Mouse (Mus musculus) CH12.LX (cell line): ENCODE results near the gene Iqgap1. TPM values are rescaled to one million over a fixed set of nuclear protein-coding genes. Genes with fewer than 3 reads are reported as not detected.
A peak's percentile ranks its signal among the peaks of the same experiment; 100 is the strongest.

Source experiments
- DNase-seq: peaks from one replicate; pipeline ENCODE4 v3.0.0-alpha.2; 2013; ENCODE audit errors: extremely low read depth
- H3K27ac ChIP-seq: 2 replicates; pipeline ENCODE4 v1.5.1; 2012; ENCODE audit warnings: low read depth, mild to moderate bottlenecking, control low read depth, moderate library complexity; ENCODE audit not compliant: insufficient read depth
- H3K27me3 ChIP-seq: replicated peaks from 2 replicates; pipeline ENCODE3; 2012; ENCODE audit warnings: inconsistent platforms
- H3K36me3 ChIP-seq, 2 experiments: replicated peaks in 1 of 2; 2 replicates each; pipeline versions ENCODE3 to v1.6.1; 2012; ENCODE audit warnings: inconsistent platforms in 1 of 2, low read length in 1 of 2, mild to moderate bottlenecking in 1 of 2, mixed read lengths in 1 of 2, moderate library complexity in 1 of 2; ENCODE audit not compliant: control insufficient read depth in 1 of 2, insufficient read depth in 1 of 2
- H3K4me1 ChIP-seq, 2 experiments: 2 replicates each; pipeline ENCODE4 v1.6.1; 2012; ENCODE audit warnings: inconsistent platforms in 1 of 2, moderate library complexity in 1 of 2; ENCODE audit not compliant: insufficient read depth in 2 of 2, control insufficient read depth in 1 of 2
- H3K4me2 ChIP-seq: 2 replicates; pipeline ENCODE4 v1.6.1; 2012; ENCODE audit warnings: low read depth, mild to moderate bottlenecking, control low read depth; ENCODE audit not compliant: poor library complexity, insufficient read depth, severe bottlenecking
- H3K4me3 ChIP-seq, 3 experiments: fragments of 150-350 bp in 1 of 3; sonication (generic) in 1 of 3; replicated peaks in 1 of 3; 2 replicates each; pipeline versions ENCODE3 to v1.5.1; 2011 to 2012; ENCODE audit warnings: low read depth in 2 of 3, low read length in 2 of 3, mild to moderate bottlenecking in 2 of 3, moderate library complexity in 2 of 3, control low read depth in 1 of 3, improper control_type of control experiment in 1 of 3, inconsistent platforms in 1 of 3, mixed read lengths in 1 of 3; ENCODE audit not compliant: poor library complexity in 1 of 3
- H3K79me2 ChIP-seq: replicated peaks from 2 replicates; pipeline ENCODE4 v1.6.1; 2012; ENCODE audit warnings: mild to moderate bottlenecking, moderate library complexity; ENCODE audit not compliant: control insufficient read depth, poor library complexity, insufficient read depth, severe bottlenecking; ENCODE audit errors: extremely low read depth
- H3K9ac ChIP-seq: 2 replicates; pipeline ENCODE4 v1.6.1; 2012; ENCODE audit warnings: low read depth, mild to moderate bottlenecking, control low read depth, moderate library complexity; ENCODE audit not compliant: insufficient read depth
- H3K9me3 ChIP-seq: replicated peaks from 2 replicates; pipeline ENCODE3; 2012; ENCODE audit warnings: low read length, inconsistent platforms, mixed read lengths
- BHLHE40 ChIP-seq: IDR thresholded peaks from 2 replicates; pipeline ENCODE4 v1.6.1; 2011; ENCODE audit warnings: mild to moderate bottlenecking, low read depth, low read length, improper control_type of control experiment
- CHD2 ChIP-seq: IDR thresholded peaks from 2 replicates; pipeline ENCODE4 v1.6.1; 2011; ENCODE audit warnings: low read length, improper control_type of control experiment
- CTCF ChIP-seq, 2 experiments: IDR thresholded peaks in 1 of 2; conservative IDR thresholded peaks in 1 of 2; 2 replicates each; pipeline ENCODE4 v1.5.1; 2011 to 2012; ENCODE audit warnings: low read depth in 2 of 2, low read length in 2 of 2, improper control_type of control experiment in 1 of 2, inconsistent platforms in 1 of 2, mild to moderate bottlenecking in 1 of 2, moderate library complexity in 1 of 2
- E2F4 ChIP-seq: IDR thresholded peaks from 2 replicates; pipeline ENCODE4 v1.6.1; 2011; ENCODE audit warnings: low read depth, low read length, improper control_type of control experiment; ENCODE audit not compliant: insufficient replicate concordance
- JUN ChIP-seq: IDR thresholded peaks from 2 replicates; pipeline ENCODE4 v1.6.1; 2011; ENCODE audit warnings: low read depth, mild to moderate bottlenecking, low read length, improper control_type of control experiment, moderate library complexity; ENCODE audit not compliant: insufficient read depth
- JUND ChIP-seq: conservative IDR thresholded peaks from 2 replicates; pipeline ENCODE4 v1.6.1; 2011; ENCODE audit warnings: low read depth, low read length, improper control_type of control experiment
- MAFK ChIP-seq: IDR thresholded peaks from 2 replicates; pipeline ENCODE4 v1.6.1; 2011; ENCODE audit warnings: low read length, improper control_type of control experiment; ENCODE audit not compliant: insufficient replicate concordance
- NELFE ChIP-seq: IDR thresholded peaks from 2 replicates; pipeline ENCODE4 v1.6.1; 2011; ENCODE audit warnings: low read depth, low read length, improper control_type of control experiment
- POLR2A ChIP-seq: IDR thresholded peaks from 2 replicates; pipeline ENCODE4 v1.6.1; 2011; ENCODE audit warnings: low read depth, mild to moderate bottlenecking, improper control_type of control experiment, low read length
- POLR2AphosphoS2 ChIP-seq: IDR thresholded peaks from 2 replicates; pipeline ENCODE4 v1.6.1; 2011; ENCODE audit warnings: low read depth, low read length, improper control_type of control experiment
- RCOR1 ChIP-seq: conservative IDR thresholded peaks from 2 replicates; pipeline ENCODE4 v1.6.1; 2012; ENCODE audit warnings: low read depth, mild to moderate bottlenecking, inconsistent platforms, low read length, improper control_type of control experiment
- TBP ChIP-seq: conservative IDR thresholded peaks from 2 replicates; pipeline ENCODE4 v1.6.1; 2011; ENCODE audit warnings: low read depth, low read length, improper control_type of control experiment
- UBTF ChIP-seq: IDR thresholded peaks from 2 replicates; pipeline ENCODE4 v1.6.1; 2012; ENCODE audit warnings: low read depth, mild to moderate bottlenecking, inconsistent platforms, low read length, improper control_type of control experiment, moderate library complexity
- ZKSCAN1 ChIP-seq: IDR thresholded peaks from 2 replicates; pipeline ENCODE4 v1.6.1; 2012; ENCODE audit warnings: low read depth, inconsistent platforms, low read length, improper control_type of control experiment, borderline replicate concordance
- dilution Hi-C: fragments of 300-500 bp; cut with MboI; formaldehyde crosslinking; loops from 2 replicates; pipeline ENCODE4 v1.14.3; 2020; ENCODE audit warnings: low sequenced_read_pairs; ENCODE audit not compliant: extremely low pct_unique_long_range_greater_than_20kb, extremely low pct_ligation_motif_present
- in situ Hi-C: fragments of 300-500 bp; cut with MboI; formaldehyde crosslinking; loops from 3 replicates; pipeline ENCODE4 v1.14.3; 2019; ENCODE audit warnings: low sequenced_read_pairs, low pct_ligation_motif_present, low pct_unique_long_range_greater_than_20kb, mixed read lengths
- polyA plus RNA-seq: library from polyadenylated mRNA; unstranded; fragments of >175 nt; gene quantifications from 2 replicates; pipeline ENCODE4 v1.2.1, GENCODE M21; 2012; ENCODE audit warnings: low read depth; ENCODE audit not compliant: insufficient read length
- total RNA-seq, 2 experiments: library from RNA; depleted of rRNA; stranded (reverse); fragments of 300-350 nt in 1 of 2; fragments of >200 nt in 1 of 2; gene quantifications; 2 replicates each; pipeline ENCODE4 v1.2.3; 2012 to 2014

The Iqgap1 gene
- total and polyA plus RNA-seq, 3 experiments, result 49.6 to 126 (median 77.0) TPM

DNA sequence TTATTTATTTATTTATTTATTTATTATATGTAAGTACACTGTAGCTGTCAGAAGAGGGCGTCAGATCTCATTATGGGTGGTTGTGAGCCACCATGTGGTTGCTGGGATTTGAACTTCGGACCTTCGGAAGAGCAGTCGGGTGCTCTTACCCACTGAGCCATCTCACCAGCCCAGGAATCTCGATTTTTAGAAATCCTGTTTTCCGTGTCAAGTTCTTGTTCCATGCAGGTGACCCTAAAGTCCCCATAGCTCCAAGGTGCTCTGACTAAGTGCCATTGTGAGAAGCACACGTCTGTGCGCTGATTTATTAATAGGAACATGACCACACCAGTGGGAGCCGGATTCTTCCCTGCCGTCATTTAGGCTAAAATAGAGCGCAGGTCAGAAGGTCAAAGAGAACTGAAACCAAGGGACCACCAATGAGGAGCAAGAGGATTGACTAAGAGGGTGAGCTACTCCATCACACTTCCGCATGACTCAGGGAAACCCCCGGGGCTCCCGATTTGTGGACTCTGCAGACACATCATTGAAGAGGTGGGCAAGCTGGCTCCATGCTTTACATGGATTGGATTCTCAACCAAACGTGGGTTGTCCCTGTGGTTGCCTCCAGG, 4.5 kb upstream of the Iqgap1 start (continued):
- TF ChIP-seq ZKSCAN1 (peak; percentile 61), JUND (peak; percentile 86), POLR2AphosphoS2 (no peak), CHD2 (peak; percentile 83), BHLHE40 (peak; percentile 85), MAFK (0 out of 2 replicates have a peak, but pooled peaks have one; percentile 45)

DNA sequence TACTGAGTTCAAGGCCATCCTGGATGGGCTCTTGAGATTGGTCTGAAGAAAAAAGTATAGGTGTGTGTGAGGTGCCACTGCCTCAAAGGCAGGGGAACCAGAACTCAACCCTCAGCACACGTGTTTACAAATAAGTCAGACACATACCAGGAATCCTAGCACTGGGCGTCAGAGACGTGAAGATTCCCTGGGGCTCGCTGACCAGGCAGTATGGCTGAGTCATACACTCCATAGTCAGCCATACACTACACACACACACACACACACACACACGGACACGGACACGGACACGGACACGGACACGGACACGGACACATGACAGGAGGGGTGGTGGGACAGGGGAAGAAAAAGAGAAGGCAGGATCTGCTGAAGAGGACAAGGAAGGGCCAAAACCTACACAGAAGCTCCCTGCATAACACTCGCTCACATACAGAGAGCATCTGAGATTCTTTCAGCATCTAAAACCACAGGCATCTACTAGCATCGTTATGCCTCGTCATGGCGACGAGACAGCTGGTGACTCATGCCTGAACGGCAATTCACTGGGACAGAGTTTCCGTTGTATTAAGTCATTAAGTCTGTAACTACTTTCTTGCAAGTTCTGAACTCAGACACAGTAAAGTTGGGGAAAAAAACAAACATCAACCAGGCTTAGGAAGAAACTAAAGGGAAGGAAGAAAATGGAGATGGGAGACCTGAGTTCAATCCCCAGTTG, 2.5 kb upstream of the Iqgap1 start:
- peak; percentile 61 for DNase-seq
- dilution Hi-C loops, result no loop called here
- Histone ChIP-seq H3K27me3 (no peaks in the 10 kb centered on the region), H3K27ac (no peak overlapping the region), H3K4me1 (peaks cover 24 to 53% of the 10 kb centered on the region in 2 experiments), H3K9ac (no peak overlapping the region), H3K4me3 (no peak overlapping the region), H3K9me3 (no peaks in the 10 kb centered on the region), H3K36me3 (no peaks in the 10 kb centered on the region), H3K79me2 (no peaks in the 10 kb centered on the region), H3K4me2 (no peak overlapping the region)
- in situ Hi-C loops, result loop anchor here (25.0 kb wide), 1 partner anchor 441 kb away; the partner anchor contains the start of gene Fes
- TF ChIP-seq JUN (0 out of 2 replicates have a peak, but pooled peaks have one; percentile 17), E2F4 (no peak)

DNA sequence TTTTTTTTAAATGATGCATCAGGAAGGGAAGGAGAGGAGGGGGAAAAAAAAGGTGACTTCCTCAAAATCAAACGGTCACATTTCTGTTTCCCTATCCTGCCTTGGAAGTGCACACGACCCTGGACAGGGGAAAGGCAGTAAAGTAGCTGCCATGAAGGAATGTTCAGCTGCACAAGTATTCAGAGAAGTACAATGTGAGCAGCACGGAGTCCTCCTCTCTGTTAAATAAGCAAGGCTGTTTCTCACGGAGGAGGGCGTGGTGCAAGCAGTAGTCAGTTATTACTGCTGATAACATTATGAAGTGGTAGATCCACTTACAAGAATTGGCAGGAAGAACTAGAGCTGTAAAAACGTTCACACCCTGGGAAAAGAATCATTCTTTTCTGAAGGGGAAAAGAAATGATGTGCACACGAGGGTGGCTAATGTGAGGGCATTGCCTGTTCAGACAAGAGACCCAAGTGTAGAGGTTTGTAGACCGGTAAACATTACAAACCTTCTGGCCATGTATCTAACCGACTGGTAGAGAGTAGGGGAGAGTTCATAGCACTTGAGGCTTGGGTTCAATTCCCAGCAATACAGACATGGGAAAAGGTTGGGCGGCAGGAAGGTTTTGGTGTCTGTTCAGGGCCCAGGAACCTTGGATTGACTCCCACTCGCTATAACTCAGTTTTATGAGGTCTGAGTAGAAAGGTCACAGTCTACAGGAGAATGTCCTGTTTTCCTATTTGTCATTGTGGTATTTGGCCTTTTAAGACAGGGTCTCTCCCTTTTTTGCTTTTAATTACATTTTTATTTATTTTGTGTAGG, 1.7 kb downstream of the Iqgap1 start:
- Histone ChIP-seq H3K4me3 (no peak overlapping the region), H3K9me3 (no peaks in the 10 kb centered on the region), H3K27me3 (no peaks in the 10 kb centered on the region), H3K79me2 (no peaks in the 10 kb centered on the region), H3K27ac (no peak overlapping the region), H3K4me2 (no peak overlapping the region), H3K4me1 (peaks cover 14 to 28% of the 10 kb centered on the region in 2 experiments), H3K9ac (no peak overlapping the region), H3K36me3 (no peaks in the 10 kb centered on the region)
- in situ Hi-C loops, result no loop called here
- dilution Hi-C loops, result no loop called here
- DNase-seq, result no peak
- TF ChIP-seq CTCF (conservative IDR thresholded peaks at IDR 0.05 in 1 of 2, IDR thresholded peaks at IDR 0.05 in 1 of 2; ENCODE audit: low read depth in 2 of 2, low read length in 2 of 2) (no peak), NELFE (no peak), TBP (no peak), RCOR1 (no peak), POLR2A (no peak), UBTF (no peak)
